Mouse (Mus musculus): ENCODE measurements at regions not wholly inside any gene's neighbourhood (a gene's known extent, or its start where the extent isn't known, plus 50 kb on each side); places are given as distances from the start of the nearest gene placed in this dataset.

DNA sequence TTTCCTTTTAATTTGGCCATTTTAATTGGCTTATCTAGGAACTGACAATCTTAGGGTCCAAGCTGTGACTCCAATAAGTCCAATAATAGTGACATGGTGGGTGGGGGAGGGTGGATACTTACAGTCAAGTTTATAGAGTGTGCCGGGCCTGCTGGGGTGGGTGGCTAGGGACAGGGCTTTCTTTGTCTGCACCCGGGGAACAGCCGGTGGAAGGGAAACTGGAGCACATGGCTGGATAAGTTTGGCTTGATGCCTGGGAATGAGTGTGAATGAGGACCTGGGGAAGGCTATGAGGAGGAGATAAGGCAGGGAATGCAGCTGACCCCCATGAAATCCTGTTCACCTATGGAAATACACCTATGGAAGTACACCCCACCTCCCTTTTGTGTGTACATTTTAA lies 81.7 kb upstream of the Cers4 start:
- DNase-seq (ENCODE audit: low spot score in 2 of 2), result no peak

DNA sequence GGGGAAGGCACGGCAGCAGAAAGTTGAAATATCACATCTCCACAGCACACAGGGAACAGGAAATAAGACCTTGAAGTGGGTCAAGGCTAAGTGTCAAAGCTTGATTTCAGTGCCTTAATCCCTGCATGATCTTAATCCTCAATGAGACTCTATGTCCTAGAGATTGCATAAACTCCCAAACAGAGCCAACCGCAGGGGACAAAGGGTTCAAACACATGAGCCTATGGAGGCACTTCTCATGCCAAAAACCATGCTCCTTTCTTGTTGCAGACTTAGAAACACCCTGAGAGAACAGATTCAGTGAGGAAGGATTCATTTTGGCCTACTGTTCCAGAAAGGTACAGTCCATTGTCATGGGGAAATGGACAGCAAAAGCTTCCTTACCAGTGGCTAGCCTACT lies 81.0 kb upstream of the Cers4 start:
- no peak for DNase-seq (ENCODE audit: low spot score in 2 of 2)

DNA sequence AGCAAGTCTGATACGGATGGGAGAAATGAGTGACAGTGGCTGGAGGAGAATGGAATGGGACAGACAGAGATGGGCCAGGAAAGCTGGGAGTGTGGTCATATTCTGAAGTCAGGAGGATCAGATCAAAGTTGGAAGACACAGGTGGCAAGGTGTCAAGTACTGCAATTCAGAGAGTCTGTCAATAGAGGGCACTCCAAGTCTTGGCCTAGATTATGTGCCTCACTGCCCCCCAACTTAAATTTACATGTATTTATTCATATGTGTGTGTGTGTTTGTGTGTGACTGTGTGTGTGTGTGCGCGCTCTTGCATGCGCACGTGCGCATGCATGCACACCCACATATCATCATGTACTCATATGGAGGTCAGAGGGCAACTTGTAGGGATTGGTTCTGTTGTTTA lies 79.6 kb upstream of the Cers4 start:
- peak in 1 of 2 experiments; percentile 5 for DNase-seq (ENCODE audit: low spot score in 2 of 2)

DNA sequence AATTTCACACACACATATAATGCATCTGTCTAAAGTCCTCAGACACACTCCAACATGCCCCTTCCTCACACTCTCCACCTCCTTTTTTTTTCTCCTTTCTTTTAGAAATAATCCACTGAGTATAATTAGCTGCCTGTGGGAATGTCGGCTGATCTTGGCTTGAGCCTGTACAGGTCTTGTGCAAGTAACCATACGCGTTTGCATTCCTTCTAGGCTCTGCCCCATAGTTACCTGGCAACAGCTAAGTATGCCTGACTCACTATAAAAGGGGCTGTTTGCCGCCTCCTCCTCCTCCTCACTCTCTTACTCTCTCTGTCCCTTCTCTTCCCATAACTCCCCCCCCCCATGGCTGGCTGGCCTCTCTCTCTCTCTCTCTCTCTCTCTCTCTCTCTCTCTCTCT lies 79.1 kb upstream of the Cers4 start:
- DNase-seq (ENCODE audit: low spot score in 2 of 2), result no peak

DNA sequence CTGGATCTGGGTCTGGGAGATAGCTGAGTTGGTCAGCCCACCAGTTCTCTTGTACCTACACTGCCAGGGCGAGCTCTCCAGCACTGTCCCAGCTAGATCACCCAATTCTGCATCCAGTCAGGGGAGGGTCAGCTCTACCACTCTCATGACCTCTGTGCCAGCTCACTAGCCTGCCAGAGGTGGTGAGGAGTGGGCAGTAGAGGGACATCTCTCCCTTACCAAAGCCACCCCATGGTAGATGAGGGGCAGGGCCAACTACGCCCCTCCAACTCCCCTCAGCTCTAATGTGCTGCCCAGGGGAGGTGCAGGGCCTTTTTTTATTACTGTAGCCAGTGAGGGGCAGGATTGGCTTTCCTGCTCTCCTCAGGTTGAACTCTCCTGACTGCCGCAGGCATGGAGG lies 75.7 kb upstream of the Cers4 start:
- DNase-seq (ENCODE audit: low spot score in 2 of 2), result no peak

DNA sequence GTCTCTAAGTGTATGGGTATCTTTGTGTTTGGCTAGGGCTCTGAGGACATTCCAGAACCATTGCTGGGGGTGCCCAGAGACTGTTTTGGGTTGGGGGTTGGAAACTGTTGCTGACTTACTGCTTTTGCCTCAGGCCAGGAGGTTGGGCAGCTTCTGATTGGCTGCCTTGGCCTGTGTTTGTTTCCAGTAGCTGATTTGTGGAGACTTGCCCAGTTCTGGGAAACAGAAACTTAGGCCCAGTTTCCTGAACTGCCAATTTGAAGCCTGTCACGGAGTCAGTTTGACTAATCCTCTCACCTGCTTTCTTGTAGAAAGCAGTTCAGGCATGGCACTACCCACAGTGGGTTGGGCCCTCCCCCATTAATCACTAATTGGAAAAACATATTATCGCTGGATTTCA lies 59.7 kb upstream of the Cers4 start:
- no peak for DNase-seq (ENCODE audit: low spot score in 2 of 2)

DNA sequence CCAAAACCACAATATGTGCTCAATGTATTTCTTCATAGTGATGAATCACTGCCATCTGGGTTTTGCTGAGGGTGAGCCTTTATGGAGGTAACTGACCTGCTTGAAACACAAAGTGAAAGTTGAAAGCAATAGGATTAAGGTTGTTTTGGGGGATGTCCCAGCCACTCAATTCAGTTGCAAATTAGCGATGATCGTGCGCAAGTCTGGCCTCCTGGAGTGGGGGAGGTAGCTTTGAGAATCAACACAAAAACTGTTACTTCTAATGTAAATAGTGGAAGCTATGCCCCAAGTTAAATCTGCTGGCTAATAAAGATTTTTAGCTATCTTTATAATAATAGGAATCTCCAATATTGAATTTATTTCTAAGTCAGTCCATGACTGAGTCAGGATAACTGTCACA lies 56.3 kb upstream of the Cers4 start:
- no peak for DNase-seq (ENCODE audit: low spot score in 2 of 2)

Data from urinary bladder, adult 18-20 months (tissue).